Mouse (Mus musculus) left cerebral cortex, postnatal 25 days (tissue): ENCODE results near the gene Mthfs. TPM values are rescaled to one million over a fixed set of nuclear protein-coding genes. Genes with fewer than 3 reads are reported as not detected.
"Not testable (repeated sequence)": the region's sequence is repeated elsewhere in the genome, so short reads cannot be mapped to it uniquely, and the experiment has no call there.

ENCODE experiments used
- DNase-seq, 2 experiments: peaks; one replicate each; pipeline ENCODE4 v3.0.0; 2022; ENCODE audit warnings: low spot score in 2 of 2, mixed read lengths in 1 of 2
- intact Hi-C: fragments of 180-260 bp; cut with DNase I; formaldehyde crosslinking; loops from one replicate; pipeline ENCODE4 v1.15.1; 2025
- total RNA-seq, 2 experiments: library from RNA; stranded (reverse); gene quantifications; 2 replicates each; pipeline ENCODE4 v1.2.3; 2021

Gene Mthfs
- total RNA-seq, 2 experiments from 2014 or later: 30.4 to 42.3 TPM

DNA sequence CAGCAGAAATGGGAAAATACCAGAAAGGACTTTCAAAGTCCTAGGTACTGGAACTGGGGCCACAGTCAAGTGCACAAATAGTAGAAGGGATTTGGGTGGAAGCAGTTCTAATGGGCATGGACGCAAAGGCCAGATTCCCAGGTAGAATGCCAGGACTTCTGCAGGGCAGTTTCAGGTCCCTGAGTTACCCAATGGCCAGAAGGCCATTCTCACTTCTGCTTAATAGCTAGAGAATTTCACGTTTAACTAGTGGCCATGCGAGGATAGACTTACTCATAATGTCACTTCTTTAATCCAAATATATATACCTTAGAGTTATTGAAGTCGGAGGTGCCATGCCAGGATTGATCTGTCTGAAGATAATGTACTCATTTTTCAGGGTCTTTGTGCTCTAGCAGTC lies 26.7 kb downstream of the Mthfs start:
- DNase-seq, intact Hi-C loops: not testable (repeated sequence)

DNA sequence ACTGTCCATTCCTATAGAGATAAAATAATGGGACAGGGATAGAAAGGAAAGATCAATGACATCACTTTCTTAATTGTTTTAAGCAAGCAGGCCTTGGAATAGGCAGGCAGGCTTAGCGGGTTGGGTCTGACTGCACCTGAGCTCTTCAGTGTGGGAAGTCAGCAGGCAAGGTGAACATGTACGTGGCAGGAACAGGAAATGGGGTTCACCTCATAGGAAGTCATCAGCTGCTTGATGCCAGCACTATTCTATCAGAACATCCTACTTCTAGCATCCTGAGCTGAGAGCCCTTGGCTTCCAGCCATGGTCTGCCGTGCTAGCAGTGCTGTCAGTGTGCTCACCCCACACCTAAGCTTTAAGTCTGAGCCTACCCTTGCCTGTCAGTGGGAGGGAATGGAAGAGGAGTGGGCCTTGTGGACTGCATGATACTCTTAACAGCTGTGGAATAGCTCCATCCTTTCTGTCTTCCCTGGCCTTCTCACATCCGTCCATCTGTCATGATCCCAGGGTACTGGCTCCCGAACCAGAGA lies 28.6 kb downstream of the Mthfs start:
- intact Hi-C loops, DNase-seq: not testable (repeated sequence)

DNA sequence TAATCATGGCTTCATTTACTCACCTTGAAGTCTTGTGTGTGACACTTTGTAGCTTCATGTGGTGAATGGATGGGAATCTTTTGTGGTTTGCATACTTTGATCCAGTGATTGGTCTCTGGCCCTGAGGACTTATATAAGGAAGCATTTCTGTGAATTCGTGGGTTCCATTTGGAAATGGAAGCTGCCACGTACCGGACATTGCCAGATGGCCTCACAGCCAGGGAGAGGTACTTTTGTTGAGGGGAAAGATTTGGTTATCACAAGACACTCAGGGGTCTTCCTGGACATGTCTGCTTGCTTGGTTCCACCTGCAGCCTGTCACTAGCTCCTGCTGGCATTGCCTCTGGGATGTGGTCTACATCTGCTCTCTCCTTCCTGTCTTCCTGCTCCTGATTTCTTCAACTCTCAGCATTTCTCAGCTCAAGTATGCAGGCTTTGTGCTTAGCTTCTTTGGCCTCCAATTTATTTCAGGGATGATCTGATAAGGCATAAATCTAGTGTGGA lies 30.1 kb downstream of the Mthfs start:
- intact Hi-C loops, DNase-seq: not testable (repeated sequence)

DNA sequence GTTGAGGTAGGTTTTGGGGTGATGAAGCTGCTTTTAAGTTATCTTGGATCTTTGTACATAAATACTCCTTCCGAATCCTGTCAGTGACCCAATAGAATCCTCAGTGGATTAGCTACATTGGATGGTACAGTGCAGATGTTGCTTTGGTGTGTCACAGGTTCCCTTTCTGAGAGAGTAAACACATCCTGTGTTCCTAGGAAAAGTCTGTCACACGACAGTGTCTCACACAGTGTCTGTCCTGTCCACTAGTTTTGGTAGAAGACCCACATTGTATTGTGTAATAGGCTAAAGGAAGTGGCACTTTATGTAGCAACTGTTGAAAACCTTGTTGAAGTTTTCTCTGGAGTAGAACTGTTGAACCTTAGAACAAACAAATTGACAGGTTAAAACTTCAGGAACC lies 42.9 kb downstream of the Mthfs start:
- DNase-seq: no peak
- intact Hi-C loops: no loop called here

DNA sequence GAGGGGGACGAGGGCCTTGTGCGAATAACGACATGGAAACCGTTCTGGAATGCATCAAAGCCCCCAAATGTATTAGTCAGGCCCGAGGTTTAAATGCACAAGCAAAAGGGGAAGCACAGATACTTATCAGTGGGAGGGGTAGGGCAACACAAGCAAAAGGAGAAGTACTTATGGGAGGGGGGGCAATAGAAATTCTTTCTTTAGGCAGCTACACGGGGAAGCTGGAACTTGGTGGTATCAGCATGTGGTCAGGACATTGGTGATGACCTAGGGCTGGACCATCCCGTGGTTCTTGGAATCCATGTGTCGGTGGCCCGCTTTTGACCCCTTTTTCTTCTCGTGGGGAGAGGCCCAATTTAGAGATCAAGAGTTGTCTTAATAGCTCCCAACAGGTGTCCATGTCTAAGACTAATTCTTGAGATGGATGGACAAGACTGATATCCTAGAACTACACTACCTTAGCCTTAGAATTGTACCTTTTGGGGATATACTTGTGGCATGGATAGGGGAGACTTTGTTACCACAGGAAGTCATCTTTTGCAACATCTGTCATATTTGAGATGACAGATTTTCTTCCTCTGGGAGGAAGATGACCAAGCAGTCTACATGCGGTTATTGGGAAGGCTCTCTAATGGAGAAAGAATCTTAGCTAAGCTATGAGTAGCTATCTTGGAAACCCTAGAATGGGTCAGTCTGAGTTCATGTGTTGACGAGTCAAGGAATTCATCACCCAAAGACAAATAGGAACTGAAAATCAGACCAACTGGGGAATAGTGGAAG lies 46.3 kb downstream of the Mthfs start:
- DNase-seq: no peak
- intact Hi-C loops: no loop called here

DNA sequence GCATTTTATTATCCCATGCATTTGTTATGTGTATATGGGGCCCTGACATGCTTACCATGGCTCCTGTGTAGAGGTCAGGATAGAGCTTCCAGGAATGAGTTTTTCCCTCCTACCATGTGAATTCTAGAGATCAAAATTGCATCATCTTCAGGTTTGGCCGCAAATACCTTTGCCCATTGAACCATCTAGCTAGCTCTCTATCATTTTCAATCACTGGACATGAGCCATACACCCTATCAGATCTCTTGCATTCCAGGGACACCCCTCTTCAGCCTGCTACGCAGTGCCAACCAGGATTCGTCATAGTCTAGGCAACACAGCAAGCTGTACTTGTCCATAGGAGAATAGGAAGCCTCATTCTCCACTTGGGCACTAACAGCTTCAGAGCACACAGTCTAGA lies 53.5 kb downstream of the Mthfs start:
- no peak for DNase-seq
- intact Hi-C loops: no loop called here

DNA sequence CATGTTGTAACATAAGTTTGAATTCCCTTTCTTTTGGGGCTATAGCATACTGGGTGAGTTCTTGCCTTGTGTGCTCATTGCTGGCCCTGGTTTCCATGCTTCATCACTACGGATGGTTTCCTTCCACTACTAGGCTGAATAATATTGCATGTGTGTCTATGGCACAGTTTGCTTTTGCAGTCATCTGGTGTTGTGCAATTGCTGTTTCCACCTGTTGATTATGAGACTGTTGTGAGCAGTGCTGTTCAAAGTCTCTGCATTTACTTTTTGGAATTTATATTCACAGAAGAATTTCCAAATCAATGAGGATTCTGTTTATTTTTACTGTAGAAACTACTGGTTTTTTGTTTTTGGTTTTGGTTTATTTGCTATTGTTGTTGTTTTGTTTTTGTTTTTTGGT lies 54.1 kb downstream of the Mthfs start:
- no peak for DNase-seq
- intact Hi-C loops: no loop called here

DNA sequence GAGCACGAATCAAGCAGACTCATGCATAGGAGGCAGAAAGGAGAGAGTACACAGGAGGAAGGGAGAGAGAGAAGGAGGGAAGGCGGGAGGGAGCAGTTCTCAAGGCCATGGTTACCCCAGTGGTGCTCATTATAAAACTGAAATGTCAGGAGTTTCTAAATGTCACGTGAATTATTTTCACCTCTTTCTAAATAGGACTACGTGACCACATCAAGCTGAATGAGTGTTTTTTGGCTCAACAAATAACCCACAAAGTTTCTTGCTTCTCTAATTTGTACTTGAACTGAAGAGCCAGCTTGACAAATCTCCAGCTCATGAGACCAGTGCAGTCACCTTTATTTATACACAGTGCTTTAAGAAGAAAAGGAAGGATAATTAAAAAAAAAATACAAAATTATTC lies 56.6 kb downstream of the Mthfs start:
- no peak for DNase-seq
- intact Hi-C loops: no loop called here

DNA sequence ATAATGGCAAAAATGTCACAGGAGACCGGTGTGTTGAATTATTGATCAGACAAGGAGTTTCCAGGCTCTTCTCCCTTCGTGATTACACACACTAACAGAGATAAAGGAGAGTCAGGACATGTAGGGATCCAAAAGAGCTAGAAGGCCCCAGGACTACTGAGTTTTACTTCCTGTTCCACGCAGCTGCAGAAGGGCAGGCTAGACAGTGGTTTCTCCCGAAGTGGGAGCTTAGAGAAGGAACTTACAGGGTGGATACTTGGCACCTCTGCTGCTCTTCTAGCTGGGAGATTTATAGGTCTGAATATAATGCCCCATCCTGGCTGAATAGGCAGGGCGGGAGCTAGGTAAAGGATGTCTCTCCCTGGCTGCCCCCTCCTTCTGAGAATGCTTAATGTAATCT lies 57.1 kb downstream of the Mthfs start:
- intact Hi-C loops: no loop called here
- DNase-seq: no peak

DNA sequence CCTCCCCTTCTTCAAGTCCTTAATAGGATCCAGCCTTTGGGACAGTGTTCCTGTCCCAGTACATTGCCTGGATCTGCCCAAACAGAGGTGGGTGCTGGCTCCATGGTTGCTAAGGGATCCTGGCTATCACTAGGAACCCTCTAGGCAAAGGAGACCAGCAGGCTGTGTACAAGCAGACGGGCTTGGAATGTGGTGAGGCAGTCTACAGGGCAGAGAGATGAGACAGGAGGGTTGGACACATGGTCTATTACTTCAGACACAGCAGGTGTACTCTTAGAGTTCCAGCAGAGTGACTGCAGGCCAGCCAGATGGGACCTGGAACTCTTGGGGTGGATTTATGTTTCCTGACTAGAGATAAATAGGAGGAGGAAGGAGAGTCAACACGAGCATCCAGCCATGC lies 59.9 kb downstream of the Mthfs start:
- no peak for DNase-seq
- intact Hi-C loops: no loop called here

DNA sequence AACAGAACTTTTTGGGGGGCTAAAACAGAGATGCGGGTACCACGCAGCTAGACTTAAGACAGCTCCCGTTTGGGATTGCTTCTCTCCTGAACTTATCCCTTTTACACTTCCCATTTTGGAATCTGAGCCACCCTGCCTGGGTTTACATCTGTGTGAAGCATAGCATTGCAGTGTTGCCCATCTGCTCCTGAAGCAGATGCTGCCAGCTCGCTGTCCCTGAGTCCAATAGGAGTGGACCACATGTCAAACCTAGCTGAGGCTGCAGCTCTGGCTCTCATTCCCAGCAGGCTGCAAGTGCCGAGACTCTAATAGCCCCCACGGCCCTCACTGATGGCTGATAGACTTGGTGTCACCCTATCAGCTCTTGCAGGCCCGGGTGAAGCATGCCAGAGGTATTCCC lies 63.3 kb downstream of the Mthfs start:
- DNase-seq: peak in 1 of 2 experiments; percentile 17
- intact Hi-C loops: no loop called here

DNA sequence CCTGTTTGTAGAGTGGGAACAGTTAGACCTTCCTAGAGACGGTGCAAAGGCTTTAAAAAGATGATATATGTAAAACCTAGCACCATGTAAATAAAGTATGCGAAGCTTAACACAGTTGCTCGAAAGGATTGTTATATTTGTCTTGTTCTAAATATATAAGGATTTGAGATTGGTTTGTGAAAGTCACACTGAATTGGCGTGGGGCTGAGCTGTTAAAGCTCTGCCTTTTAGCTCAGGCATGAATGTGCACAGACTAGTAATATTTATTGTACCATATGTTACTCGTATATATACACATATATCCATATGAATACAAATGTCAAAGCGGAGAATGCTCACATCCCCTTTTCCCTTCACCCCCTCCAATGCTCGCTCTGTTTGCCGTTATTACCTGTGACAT lies 67.7 kb downstream of the Mthfs start:
- peak in 1 of 2 experiments; percentile 56 for DNase-seq
- intact Hi-C loops: no loop called here

DNA sequence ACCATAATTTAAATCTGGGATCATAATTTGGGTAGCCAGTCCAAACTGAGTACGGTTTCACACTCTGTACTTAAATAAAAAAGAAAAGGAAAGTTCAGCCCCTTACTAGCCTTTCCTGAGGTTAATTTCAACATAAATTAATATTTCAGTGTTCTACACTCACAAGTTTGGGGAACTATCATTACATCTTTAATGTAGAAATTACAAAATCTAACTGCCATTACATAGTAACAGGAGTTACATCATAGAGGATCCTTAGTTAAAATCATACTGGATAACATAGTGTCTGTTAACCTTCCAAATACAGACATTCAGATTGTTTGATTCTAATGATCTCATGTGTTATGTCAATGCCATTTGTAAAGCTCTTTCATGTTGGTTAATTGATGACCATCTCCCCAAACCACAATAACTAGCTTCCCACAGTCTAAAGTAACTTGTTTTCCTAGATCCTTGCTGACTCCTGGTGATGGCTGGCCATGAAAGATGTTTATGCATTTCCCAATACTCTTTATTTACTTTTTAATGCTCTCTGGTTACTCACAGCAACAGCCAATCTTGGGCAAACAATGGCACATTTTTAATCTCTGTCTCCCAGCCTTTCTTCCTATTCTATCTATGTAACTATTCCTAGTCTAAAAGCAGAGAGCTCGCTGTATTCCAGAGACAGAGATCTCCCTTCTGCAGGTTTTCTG lies 72.0 kb downstream of the Mthfs start:
- no peak for DNase-seq
- intact Hi-C loops: no loop called here

DNA sequence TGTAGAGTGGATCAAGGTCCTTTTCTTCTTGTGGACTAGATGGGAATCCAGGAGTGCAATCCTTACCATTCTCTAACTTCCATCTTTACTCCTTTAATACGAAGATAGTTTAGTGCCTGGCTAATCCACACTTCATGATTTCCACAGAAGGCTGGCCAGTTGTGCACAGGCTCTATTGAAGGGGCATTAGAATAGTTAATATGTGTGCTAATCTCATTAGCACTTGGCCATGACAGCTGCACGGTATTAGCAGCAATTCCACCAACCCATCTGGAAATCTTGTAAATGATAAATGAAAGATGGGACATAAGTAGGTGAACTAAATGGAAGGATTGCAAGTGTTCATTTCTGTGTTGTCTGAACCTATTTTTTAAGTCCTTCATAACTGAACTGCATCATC lies 77.6 kb downstream of the Mthfs start:
- DNase-seq: no peak
- intact Hi-C loops: no loop called here

DNA sequence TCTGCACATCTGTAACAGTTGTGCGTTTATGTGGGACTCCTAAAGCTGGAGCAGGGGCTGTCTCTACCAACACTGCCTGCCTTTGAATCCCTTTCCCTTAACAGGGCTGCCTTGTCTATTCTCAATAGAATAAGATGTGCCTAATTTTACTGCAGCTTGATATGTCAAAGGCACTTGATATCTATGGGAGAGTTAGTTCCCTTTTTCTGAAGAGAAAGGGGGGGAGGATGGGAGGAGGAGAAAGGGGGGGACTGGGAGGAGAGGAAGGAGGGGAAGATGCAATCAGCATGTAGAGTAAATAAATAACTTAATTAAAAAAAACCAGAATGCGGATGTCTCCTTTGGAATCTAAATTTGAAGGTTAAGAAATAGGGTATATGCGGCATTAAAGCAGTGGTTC lies 82.9 kb downstream of the Mthfs start:
- intact Hi-C loops: no loop called here
- no peak for DNase-seq

DNA sequence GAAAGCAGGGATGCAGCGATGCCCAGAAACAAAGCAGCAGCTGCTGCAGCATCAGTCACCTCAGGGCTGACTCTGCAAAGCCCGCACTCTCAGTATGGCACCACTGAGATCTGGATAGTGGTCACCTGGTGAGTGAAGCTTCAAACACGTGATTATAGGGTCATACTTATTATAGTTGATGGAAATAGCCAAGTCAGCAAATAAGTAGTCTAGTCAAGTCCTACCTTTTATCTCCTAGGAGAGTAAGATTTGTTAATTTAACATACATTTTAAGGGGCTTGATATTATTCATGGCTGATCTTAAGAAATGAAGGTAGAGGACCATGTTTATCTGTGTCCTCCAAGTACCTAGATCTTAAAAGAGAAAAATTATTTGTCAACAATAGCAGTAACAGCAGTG lies 83.6 kb downstream of the Mthfs start:
- intact Hi-C loops: no loop called here

DNA sequence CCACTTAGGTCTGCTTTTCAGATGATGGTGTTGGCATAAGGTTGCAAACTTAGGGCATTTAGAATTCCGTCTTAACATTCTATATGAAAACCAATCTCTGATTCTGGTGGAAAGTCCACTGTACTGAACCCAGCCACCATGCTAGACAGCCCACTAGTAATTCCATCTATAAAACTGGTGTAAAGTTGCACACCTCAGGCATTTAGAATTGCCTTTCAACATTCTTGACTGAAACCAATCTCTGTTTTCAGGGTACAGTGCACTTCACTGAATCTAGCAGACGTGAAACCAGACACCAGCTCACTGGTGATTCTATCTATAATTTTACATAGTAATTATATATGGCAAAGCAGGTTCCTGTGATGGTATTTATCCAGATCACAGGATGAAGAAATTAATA lies 95.2 kb downstream of the Mthfs start:
- intact Hi-C loops: no loop called here

More for the DNA sequence above, 83.6 kb downstream of the Mthfs start:
- DNase-seq: no peak

DNA sequence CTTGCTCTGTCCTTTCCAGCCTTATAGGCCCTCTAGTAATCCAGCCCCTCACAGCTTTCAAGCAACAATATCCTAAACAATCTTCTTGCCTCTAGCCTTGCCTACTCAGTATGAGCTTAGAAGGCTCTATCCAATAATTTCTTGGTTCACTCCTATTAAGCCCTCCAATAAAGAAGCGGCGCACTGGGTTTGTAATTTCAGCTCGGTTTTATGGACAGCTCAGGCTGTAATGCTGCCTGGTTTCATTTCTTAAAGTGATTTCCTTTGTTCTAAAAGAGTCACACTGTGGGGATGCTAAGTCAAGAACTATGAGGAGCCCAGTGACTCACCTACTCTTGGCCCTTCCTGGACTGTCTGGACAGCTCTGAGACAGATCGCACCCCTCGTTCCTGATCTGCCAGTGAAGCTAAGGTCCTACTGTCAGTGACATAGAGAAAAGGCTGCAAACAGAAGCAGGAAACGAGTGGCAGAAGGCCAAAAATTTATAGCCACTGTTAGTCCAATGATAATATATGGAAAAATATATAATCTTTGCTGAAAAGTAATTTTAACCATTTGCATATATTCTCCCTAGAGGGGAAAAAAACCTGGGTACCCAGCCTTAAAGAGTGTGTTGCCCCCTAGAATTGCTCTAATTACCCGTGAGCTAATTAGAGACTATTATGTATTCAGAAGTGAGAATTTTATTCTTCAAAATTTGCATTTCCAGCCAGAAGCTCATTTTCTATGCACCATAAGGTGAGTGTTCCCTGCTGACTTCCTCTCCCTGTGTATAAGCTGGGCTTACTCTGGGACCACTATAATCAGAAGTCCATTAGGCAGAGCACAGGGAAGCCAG lies 98.1 kb downstream of the Mthfs start:
- intact Hi-C loops: no loop called here
- DNase-seq: no peak

More for the DNA sequence above, 95.2 kb downstream of the Mthfs start:
- no peak for DNase-seq

DNA sequence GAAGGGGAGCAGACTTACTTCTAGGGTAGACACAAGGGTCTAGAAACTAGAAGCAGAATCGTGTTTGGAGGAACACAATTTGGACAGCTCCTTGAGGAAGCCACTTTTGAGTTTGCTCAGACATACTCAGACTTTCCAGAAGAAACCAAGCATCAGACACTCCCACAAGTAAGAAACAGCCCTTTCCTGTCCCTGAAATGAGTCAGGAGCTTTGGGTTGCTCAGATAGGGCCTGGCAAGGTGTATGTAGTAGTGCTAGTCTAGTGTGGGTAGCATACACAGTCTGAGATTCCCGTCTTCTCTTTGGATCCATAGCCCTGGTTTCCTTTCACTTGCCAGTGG lies 98.7 kb downstream of the Mthfs start:
- intact Hi-C loops: no loop called here
- no peak for DNase-seq

DNA sequence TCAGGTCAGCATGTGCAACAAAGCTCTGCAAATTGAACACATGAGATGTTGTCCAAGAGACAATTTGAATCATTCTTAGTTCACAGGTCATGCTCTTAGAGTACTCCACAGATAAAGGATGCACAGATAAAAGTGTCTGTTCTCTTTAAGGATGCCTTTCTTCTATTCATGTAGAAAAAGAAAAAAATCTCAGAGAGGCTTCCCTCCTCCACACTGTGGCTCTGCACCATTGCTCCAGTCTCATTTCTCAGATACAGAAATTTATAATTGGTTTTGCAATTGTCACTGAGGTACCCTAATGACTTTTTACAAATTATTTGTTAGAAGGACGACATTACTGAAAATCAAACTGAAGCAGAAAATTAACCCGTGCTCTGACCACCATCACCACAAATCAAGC lies 101.2 kb downstream of the Mthfs start:
- intact Hi-C loops: no loop called here
- DNase-seq: no peak
